Mouse (Mus musculus): Measurements from ENCODE around the gene Gpr173.
A peak's percentile ranks its signal among the peaks of the same experiment; 100 is the strongest.
"Not testable (repeated sequence)": the region's sequence is repeated elsewhere in the genome, so short reads cannot be mapped to it uniquely, and the experiment has no call there.

The Gpr173 gene

GRCm38 (mm10) chrX:152368397-152369273, at the start of gene Gpr173:
TSS of gene Gpr173 (minus strand) at chrX:152368704.
- no peak for DNase-seq (ENCODE audit: low read depth)

GRCm38 (mm10) chrX:152403251-152403650, 34.7 kb upstream of the Gpr173 start:
- no peak for DNase-seq (ENCODE audit: low read depth)

GRCm38 (mm10) chrX:152400096-152400495, 31.6 kb upstream of the Gpr173 start:
- no peak for DNase-seq (ENCODE audit: low read depth)

- DNase-seq (ENCODE audit: low read depth), result no peak
Measured at GRCm38 (mm10) chrX:152368054-152368396, 479 bp downstream of the Gpr173 start.

- DNase-seq (ENCODE audit: low read depth), result no peak
Measured at GRCm38 (mm10) chrX:152366418-152366817, 2.1 kb downstream of the Gpr173 start.

GRCm38 (mm10) chrX:152352553-152353153, 15.9 kb downstream of the Gpr173 start:
- DNase-seq (ENCODE audit: low read depth), result peak; percentile 79

GRCm38 (mm10) chrX:152347041-152347440, 21.5 kb downstream of the Gpr173 start:
- DNase-seq (ENCODE audit: low read depth), result no peak

GRCm38 (mm10) chrX:152346587-152346986, 21.9 kb downstream of the Gpr173 start:
- DNase-seq (ENCODE audit: low read depth), result no peak

- DNase-seq (ENCODE audit: low read depth), result no peak
Measured at GRCm38 (mm10) chrX:152342903-152343302, 25.6 kb downstream of the Gpr173 start.

- peak; percentile 92 for DNase-seq (ENCODE audit: low read depth)
Measured at GRCm38 (mm10) chrX:152342358-152342901, 26.1 kb downstream of the Gpr173 start, which contains the start of gene Tspyl2. TSS of gene Tspyl2 (minus strand) at chrX:152342425.

- DNase-seq (ENCODE audit: low read depth), result no peak
Measured at GRCm38 (mm10) chrX:152341496-152341895, 27.0 kb downstream of the Gpr173 start.

- peak; percentile 90 for DNase-seq (ENCODE audit: low read depth)
Measured at GRCm38 (mm10) chrX:152336546-152337332, 31.8 kb downstream of the Gpr173 start.

- not testable (repeated sequence) for DNase-seq (ENCODE audit: low read depth)
Measured at GRCm38 (mm10) chrX:152336123-152336522, 32.4 kb downstream of the Gpr173 start.

GRCm38 (mm10) chrX:152329400-152329799, 39.1 kb downstream of the Gpr173 start:
- DNase-seq (ENCODE audit: low read depth), result not testable (repeated sequence)

GRCm38 (mm10) chrX:152327689-152328052, 40.8 kb downstream of the Gpr173 start:
- DNase-seq (ENCODE audit: low read depth), result no peak

- peak; percentile 81 for DNase-seq (ENCODE audit: low read depth)
Measured at GRCm38 (mm10) chrX:152326996-152327688, 41.4 kb downstream of the Gpr173 start, which contains the start of gene Kantr. TSS of gene Kantr (minus strand) at chrX:152327495.

GRCm38 (mm10) chrX:152323584-152323983, 44.9 kb downstream of the Gpr173 start:
- DNase-seq (ENCODE audit: low read depth), result peak; percentile 34

- DNase-seq (ENCODE audit: low read depth), result no peak
Measured at GRCm38 (mm10) chrX:152322776-152323175, 45.7 kb downstream of the Gpr173 start.

- no peak for DNase-seq (ENCODE audit: low read depth)
Measured at GRCm38 (mm10) chrX:152320535-152320934, 48.0 kb downstream of the Gpr173 start.

- peak; percentile 46 for DNase-seq (ENCODE audit: low read depth)
Measured at GRCm38 (mm10) chrX:152307942-152308341, 60.6 kb downstream of the Gpr173 start.

- no peak for DNase-seq (ENCODE audit: low read depth)
Measured at GRCm38 (mm10) chrX:152307371-152307770, 61.1 kb downstream of the Gpr173 start.

GRCm38 (mm10) chrX:152306224-152306623, 62.3 kb downstream of the Gpr173 start:
- DNase-seq (ENCODE audit: low read depth), result no peak
